Mouse (Mus musculus): ENCODE data around the gene Tbx4.

GRCm38 (mm10) chr11:85941785-85942570, 55.8 kb downstream of the Tbx4 start:
- no peak for TF ChIP-seq CTCF (IDR thresholded peaks at IDR 0.05; ENCODE audit: low read depth, low read length)
- no peak for TF ChIP-seq POLR2A (IDR thresholded peaks at IDR 0.05; ENCODE audit: borderline replicate concordance, low read depth, low read length)
